ENCODE assay signal across 14 mouse cellular contexts in the genomic region with DNA sequence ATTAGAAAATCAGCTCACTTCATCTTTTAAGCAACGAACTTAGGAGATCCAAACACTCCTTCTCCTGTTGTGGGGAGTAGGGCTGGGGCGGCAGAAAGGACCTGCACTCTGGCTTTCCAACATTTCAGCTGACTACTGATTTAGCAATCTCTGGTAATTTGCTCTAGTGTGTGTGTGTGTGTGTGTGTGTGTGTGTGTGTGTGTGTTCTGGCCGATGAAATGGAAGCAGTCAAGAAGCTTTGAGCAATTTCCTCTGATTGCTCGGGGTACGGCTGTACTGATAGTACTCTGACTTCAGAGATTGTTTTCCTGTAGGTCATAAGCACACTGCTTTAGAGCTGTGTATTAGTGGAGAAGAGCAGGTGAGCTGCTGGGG. TPM values are rescaled to one million over a fixed set of nuclear protein-coding genes. Genes with fewer than 3 reads are reported as not detected.
A peak's percentile ranks its signal among the peaks of the same experiment; 100 is the strongest.
DNase-seq lines count a peak whose midpoint lies in the region; ATAC-seq and TF ChIP-seq lines count a peak whose summit lies in the region.
"Had no signal": no experiment of that assay in that cellular context is flagged by ENCODE, and none has a peak within 500 bp of the region (broad histone marks: within the 10 kb centered on the region; RNA-seq: fewer than 3 reads in every experiment).

No protein-coding gene starts in this region.

- no peak for TF ChIP-seq EP300 in heart, postnatal 0 days (IDR thresholded peaks at IDR 0.05; ENCODE audit: low read depth)

- H3K36me3 ChIP-seq in kidney, adult 2 months (ENCODE audit: control insufficient read depth, insufficient read depth, low read length), result no peaks in the 10 kb centered on the region
- no peaks in the 10 kb centered on the region; the same call in 1 of the 2 replicates for H3K36me3 ChIP-seq in kidney, embryonic 14.5 days (ENCODE audit: control insufficient read depth, insufficient read depth, low read length)
- no peaks in the 10 kb centered on the region for H3K36me3 ChIP-seq in heart, postnatal 0 days (replicated peaks; ENCODE audit: control insufficient read depth, insufficient read depth, low read length)
- H3K36me3 ChIP-seq: embryonic facial prominence, embryonic 15.5 days; intestine, embryonic 15.5 days had no signal

- H3K9ac ChIP-seq in kidney, embryonic 14.5 days (ENCODE audit: low read depth, low read length), result no peak overlapping the region
- H3K9ac ChIP-seq in heart, postnatal 0 days (replicated peaks; ENCODE audit: low read depth, low read length), result no peak overlapping the region
- H3K9ac ChIP-seq: embryonic facial prominence, embryonic 15.5 days; forebrain, embryonic 13.5 days; intestine, embryonic 15.5 days had no signal

- TF ChIP-seq POLR2A in kidney, adult 2 months (IDR thresholded peaks at IDR 0.05; ENCODE audit: low read depth, low read length), result no peak

- no peak overlapping the region for H3K4me3 ChIP-seq in kidney, adult 2 months (ENCODE audit: insufficient read depth, low read depth, low read length)
- no peak overlapping the region for H3K4me3 ChIP-seq in kidney, embryonic 14.5 days (ENCODE audit: low read length)
- no peak overlapping the region for H3K4me3 ChIP-seq in heart, postnatal 0 days (ENCODE audit: low read depth, low read length)
- H3K4me3 ChIP-seq: embryonic facial prominence, embryonic 15.5 days; forebrain, embryonic 13.5 days; intestine, embryonic 15.5 days had no signal

- peak; percentile 33 for DNase-seq in gastrocnemius, adult 18-20 months (ENCODE audit: low spot score)
- DNase-seq in gastrocnemius, postnatal 10 days, result no peak
- DNase-seq in kidney, adult 2 months, result peak; percentile 28
- DNase-seq in adipocyte (ENCODE audit: low spot score), result peak; percentile 49
- no peak for DNase-seq in heart, postnatal 0 days (ENCODE audit: low spot score)
- no peak for DNase-seq in Muller cell, postnatal 12 days (ENCODE audit: inconsistent ontology term)
- no peak for DNase-seq in cerebellum, postnatal 14 days
- DNase-seq: cerebellum, postnatal 36 days; liver; right cerebral cortex, postnatal 25 days had no signal

- H3K4me2 ChIP-seq in kidney, embryonic 14.5 days (replicated peaks; ENCODE audit: low read depth, low read length), result no peak overlapping the region
- no peak overlapping the region for H3K4me2 ChIP-seq in heart, postnatal 0 days (ENCODE audit: low read depth, low read length)
- H3K4me2 ChIP-seq: embryonic facial prominence, embryonic 15.5 days; forebrain, embryonic 13.5 days; intestine, embryonic 15.5 days had no signal

- no peak overlapping the region for H3K27ac ChIP-seq in kidney, adult 2 months (ENCODE audit: insufficient read depth, low read depth, low read length)
- no peak overlapping the region for H3K27ac ChIP-seq in kidney, embryonic 14.5 days (ENCODE audit: low read depth, low read length)
- H3K27ac ChIP-seq in heart, postnatal 0 days (ENCODE audit: low read depth), result peak overlapping the region; percentile 43; the same call in 1 of the 2 replicates
- H3K27ac ChIP-seq: embryonic facial prominence, embryonic 15.5 days; forebrain, embryonic 13.5 days; intestine, embryonic 15.5 days had no signal

- no peaks in the 10 kb centered on the region for H3K27me3 ChIP-seq in kidney, adult 2 months (replicated peaks; ENCODE audit: control insufficient read depth, insufficient read depth, low read length)
- H3K27me3 ChIP-seq in kidney, embryonic 14.5 days (ENCODE audit: control insufficient read depth, insufficient read depth, low read length), result no peaks in the 10 kb centered on the region
- H3K27me3 ChIP-seq in heart, postnatal 0 days (ENCODE audit: control insufficient read depth, insufficient read depth, low read length), result no peaks in the 10 kb centered on the region
- H3K27me3 ChIP-seq: forebrain, embryonic 13.5 days had no signal

- 74% methylated on average over 5 of the region's 5 CpGs for WGBS in kidney, adult 2 months
- WGBS in kidney, embryonic 14.5 days, result 88% methylated on average over 5 of the region's 5 CpGs
- 42% methylated on average over 5 of the region's 5 CpGs for WGBS in heart, postnatal 0 days

- ATAC-seq in kidney, embryonic 14.5 days (ENCODE audit: low FRiP score, low TSS enrichment), result no peak
- ATAC-seq in heart, postnatal 0 days (ENCODE audit: insufficient read depth, low read depth), result no peak
- ATAC-seq: forebrain, embryonic 13.5 days; intestine, embryonic 15.5 days had no signal

- no peak for TF ChIP-seq CTCF in kidney, adult 2 months (conservative IDR thresholded peaks at IDR 0.05; ENCODE audit: insufficient read depth, insufficient read length, low read depth, low read length)
- TF ChIP-seq CTCF in heart, postnatal 0 days (IDR thresholded peaks at IDR 0.05; ENCODE audit: low read depth), result no peak

- no peaks in the 10 kb centered on the region for H3K4me1 ChIP-seq in kidney, adult 2 months (ENCODE audit: control insufficient read depth, insufficient read depth, low read length)
- H3K4me1 ChIP-seq in kidney, embryonic 14.5 days (ENCODE audit: control insufficient read depth, insufficient read depth, low read length), result no peaks in the 10 kb centered on the region
- no peaks in the 10 kb centered on the region for H3K4me1 ChIP-seq in heart, postnatal 0 days (ENCODE audit: control insufficient read depth, insufficient read depth)
- H3K4me1 ChIP-seq: embryonic facial prominence, embryonic 15.5 days; forebrain, embryonic 13.5 days; intestine, embryonic 15.5 days had no signal

- H3K9me3 ChIP-seq in kidney, embryonic 14.5 days (ENCODE audit: control insufficient read depth, low read length), result no peaks in the 10 kb centered on the region
- no peaks in the 10 kb centered on the region for H3K9me3 ChIP-seq in heart, postnatal 0 days (replicated peaks; ENCODE audit: control insufficient read depth, low read length)
- H3K9me3 ChIP-seq: embryonic facial prominence, embryonic 15.5 days; forebrain, embryonic 13.5 days; intestine, embryonic 15.5 days had no signal

RNA-seq across cellular contexts. Expression of a gene that starts 53.5 kb away (rescaled TPM):
- under 1 TPM in 1 of 2 experiments, not detected in 1; 0.07 TPM for total RNA-seq in gastrocnemius, adult 18-20 months (2021)
- total RNA-seq in gastrocnemius, postnatal 10 days (2021), result under 1 TPM; 0.07 to 0.16 TPM
- 0.06 and 0.11 TPM in 2 replicates for polyA plus RNA-seq in kidney, adult 2 months (2012; rRNA removed)
- not detected in 2 replicates for polyA plus RNA-seq in kidney, embryonic 14.5 days (2014; fragmentation: Nextera tagmentation; extraction: Ambion mirVana)
- total RNA-seq in heart, postnatal 0 days (2014; rRNA removed; ENCODE audit: low replicate concordance), result 0.08 TPM in 1 of 2 replicates, not detected in the other
- polyA plus RNA-seq in heart, postnatal 0 days (2015; fragmentation: Nextera tagmentation; extraction: Ambion mirVana), result 0.05 TPM in 2 replicates
- polyA plus RNA-seq: forebrain, embryonic 13.5 days; intestine, embryonic 15.5 days had no signal

Comparison
In these comparisons a context has a peak if more than half of its experiments do, and no peak if none do; other contexts are left out.
1. DNase-seq: peak in gastrocnemius, adult 18-20 months (single experiment), kidney, adult 2 months (single experiment) and adipocyte (single experiment); none in gastrocnemius, postnatal 10 days (single experiment), heart, postnatal 0 days (single experiment), Muller cell, postnatal 12 days (single experiment) and cerebellum, postnatal 14 days (0 of 2).